Mouse (Mus musculus) heart, adult 9 months (tissue): Measurements from ENCODE around the gene Large2.

ENCODE experiments used
- DNase-seq, 2 experiments: peaks; one replicate each; pipeline ENCODE4 v3.0.0; 2022; ENCODE audit warnings: low spot score in 2 of 2

The Large2 gene

DNA sequence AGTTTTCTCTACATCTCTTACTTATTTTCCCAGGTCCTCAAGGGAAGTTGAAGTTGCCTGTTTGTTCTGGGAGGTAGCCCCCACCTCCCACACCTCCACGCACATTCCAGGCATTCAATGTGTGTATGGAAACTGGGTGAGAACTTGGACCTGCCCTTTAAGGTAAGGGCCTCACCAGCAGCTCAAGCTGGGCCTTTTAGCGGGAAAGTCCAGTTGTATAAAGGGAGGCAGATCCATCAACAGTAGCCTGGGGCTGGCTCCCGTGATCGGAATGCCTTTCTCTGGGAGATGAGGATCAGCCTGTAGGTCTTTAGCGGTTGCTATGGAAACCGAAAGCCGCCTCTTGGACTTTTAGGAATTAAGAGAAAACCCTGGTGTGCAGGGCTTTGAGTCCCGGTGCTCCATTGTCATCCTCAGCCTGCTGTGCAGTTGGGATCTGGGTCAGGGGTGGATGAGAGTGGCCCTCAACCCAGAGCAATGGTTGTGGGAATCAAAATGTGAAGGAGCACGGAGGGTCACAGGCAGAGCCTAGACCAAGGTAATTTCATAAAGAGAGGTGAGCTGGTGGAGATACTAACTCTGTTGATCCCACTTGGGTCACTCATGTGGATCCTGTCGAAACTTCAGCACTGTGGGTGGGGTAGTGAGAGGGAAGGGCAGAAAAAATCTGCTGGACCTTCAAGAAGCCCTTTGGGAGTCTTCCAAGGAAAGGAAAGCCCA lies 2.5 kb downstream of the Large2 start:
- no peak for DNase-seq

- no peak for DNase-seq
Observed at GRCm38 (mm10) chr2:92370821-92371805, 3.6 kb downstream of the Large2 start.

DNA sequence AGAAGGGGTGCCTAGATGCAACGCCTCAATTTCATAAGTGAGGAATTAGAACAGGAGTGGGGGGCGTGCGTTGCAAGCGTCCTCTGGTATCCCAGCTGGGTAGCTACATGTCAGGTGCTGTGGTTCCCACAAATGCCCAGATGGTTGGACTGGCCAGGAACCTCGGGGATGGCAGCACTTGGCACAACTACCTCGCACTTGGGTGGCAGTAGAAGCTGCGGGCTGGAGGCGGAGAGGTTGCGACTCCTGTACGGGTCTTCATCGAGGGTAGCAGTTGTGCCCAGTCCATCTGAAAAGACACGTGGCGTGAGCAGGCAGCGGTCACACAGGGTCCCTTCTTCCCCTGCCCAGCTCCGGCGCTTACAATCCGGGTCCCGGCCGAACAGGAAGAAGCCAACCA lies 4.3 kb downstream of the Large2 start:
- no peak for DNase-seq

- DNase-seq, result no peak
Observed at GRCm38 (mm10) chr2:92367383-92368029, 7.2 kb downstream of the Large2 start.

DNA sequence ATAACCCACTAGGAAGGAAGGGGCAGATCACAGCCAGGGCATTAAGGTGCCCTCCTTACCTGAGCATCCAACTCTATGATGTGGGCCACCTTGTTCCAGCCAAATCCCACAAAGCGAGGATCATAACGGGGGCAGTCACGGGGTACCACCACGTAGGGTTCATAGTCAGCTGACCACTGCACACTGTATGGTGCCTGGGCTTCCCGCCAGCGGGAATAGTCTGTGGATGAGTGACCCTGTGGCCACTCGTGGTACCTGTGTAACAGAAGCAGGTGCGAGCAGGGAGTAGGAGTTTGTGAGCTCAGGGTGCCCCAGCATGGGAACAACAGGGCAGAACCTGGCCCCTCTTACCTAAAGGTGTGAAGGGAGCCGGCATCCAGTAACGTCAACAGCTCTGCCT lies 9.1 kb downstream of the Large2 start:
- no peak for DNase-seq

GRCm38 (mm10) chr2:92364086-92364485 lies 10.6 kb downstream of the Large2 start:
- no peak for DNase-seq

- no peak for DNase-seq
Observed at GRCm38 (mm10) chr2:92362571-92363228, 12.0 kb downstream of the Large2 start.

DNA sequence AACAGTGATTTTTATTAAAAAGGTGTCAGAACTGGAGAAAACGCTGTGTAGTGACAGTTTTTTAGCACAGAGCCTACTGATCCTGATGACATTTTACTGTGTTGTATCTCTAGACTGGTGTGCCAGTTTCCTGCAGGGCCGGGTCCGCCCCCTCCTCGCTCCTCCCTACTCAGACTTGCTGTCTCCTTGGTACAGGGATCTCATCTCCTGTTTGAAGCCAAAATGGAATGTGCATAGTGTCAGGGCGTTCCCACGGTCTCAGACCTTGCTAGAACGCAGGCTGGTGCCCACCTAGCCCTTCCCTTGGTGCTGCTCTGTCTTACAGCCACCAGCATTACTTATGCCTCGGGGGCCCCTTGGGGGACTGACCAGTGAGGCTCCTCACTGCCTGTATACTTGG lies 12.9 kb downstream of the Large2 start:
- no peak for DNase-seq

GRCm38 (mm10) chr2:92360893-92361292 lies 13.8 kb downstream of the Large2 start:
- DNase-seq, result no peak

DNA sequence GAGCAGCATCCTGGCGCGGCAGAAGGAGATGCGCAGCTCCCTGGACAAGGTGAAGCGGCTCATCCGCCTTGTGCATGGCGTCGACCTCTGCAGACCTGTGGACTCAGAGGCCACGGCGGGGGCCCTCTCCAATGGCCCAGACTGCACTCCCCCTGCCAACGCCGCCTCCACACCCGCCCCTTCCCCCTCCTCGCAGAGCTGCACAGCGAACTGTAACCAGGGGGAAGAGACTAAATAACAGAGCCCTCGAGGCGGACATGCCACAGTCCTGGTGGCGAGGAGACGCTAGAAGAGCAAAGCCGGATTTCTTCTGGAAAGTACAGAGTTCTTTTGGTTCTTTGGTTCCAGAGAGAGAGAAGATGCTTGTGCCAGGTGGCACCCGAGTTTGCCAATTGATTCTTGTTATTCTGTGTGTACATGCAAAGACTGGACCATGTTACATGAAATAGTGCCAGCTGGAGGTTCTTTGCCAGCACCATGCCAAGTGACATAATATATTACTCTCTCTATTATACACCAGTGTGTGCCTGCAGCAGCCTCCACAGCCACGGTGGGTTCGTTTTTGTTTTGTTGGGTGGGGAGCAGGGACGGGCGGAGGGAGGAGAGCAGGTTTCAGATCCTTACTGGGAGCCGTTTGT lies 14.4 kb downstream of the Large2 start:
- no peak for DNase-seq

GRCm38 (mm10) chr2:92359301-92359700 lies 15.4 kb downstream of the Large2 start:
- DNase-seq, result no peak

- peak; percentile 15 to 61 for DNase-seq
Observed at GRCm38 (mm10) chr2:92354224-92354623, 20.4 kb downstream of the Large2 start.

- no peak for DNase-seq
Observed at GRCm38 (mm10) chr2:92353402-92353801, 21.3 kb downstream of the Large2 start.

DNA sequence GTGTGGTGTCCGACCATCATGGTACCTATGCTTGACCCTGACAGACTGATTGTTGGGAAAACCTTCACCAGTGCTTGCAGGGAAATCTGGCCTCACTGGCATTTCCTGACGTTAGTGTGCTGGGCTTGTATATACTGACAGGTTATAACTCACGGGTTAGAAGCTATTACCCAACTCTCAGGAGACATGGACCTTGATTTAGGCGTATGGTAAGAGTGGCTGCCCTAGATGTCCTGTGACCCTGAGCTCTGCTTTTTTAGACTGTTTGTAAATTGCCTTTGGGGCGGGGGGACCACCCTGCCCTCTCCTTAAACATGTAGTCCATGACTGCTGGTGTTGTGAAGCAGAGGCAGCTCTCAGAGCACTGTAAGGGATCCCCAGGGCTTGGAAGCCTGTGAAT lies 24.0 kb downstream of the Large2 start:
- DNase-seq, result no peak

DNA sequence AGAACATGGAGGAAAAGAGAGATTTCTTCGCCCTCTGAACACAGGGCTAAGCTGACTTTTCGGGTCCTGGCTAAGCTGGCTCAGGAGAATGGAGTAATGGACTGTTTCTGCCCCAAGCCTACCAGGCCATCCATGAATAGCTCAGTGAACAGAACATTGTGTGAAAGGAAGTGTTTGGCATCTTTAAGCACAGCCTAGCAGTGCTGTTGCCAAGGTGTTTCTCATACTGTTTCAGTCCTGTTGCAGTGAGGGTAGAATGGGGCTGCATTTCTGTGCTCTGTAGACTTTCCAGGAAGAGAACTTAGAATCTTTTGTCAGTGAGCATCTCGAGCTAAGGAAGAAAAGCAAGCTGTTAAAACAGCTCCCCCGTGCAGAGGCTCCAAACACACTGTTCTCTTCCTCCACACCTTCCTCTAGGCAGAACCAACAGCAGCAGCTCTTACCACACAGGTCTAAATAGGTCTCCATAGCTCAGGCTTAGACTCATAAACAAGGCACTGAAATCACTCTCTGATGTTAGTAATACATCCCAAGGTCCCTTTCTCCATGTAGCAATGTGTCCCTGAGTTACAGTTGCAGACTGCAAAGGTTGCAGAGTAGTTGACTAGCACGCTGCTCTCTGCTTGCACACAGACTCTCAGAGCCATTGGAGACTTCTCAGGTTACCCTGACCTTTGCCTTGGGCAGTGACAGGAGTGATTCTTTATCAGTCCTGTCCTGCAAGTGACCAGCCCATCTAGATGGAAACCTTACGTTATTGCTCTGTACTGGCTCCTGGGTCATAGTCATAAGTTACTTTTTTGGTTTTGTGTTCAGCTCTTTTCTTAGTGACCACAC lies 24.9 kb downstream of the Large2 start:
- no peak for DNase-seq

DNA sequence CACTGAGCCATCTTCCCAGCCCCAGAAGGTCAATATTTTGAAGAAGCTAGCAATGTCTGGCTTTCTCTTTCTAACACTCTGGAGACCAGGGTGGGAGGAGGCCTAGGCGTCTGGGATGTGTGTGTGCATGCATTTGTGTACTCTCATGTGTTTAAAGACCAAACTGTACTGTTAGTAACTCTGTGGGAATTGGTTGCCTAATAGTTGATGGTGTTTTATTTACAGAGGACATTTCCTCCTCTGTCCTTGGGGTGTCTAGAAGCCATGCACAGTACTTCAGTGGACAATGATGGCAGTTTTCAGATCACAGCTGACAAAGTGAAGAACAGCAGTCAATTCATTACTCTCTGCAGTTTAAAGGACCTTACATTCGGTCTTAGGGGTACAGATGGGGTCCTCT lies 27.5 kb downstream of the Large2 start:
- DNase-seq, result no peak

DNA sequence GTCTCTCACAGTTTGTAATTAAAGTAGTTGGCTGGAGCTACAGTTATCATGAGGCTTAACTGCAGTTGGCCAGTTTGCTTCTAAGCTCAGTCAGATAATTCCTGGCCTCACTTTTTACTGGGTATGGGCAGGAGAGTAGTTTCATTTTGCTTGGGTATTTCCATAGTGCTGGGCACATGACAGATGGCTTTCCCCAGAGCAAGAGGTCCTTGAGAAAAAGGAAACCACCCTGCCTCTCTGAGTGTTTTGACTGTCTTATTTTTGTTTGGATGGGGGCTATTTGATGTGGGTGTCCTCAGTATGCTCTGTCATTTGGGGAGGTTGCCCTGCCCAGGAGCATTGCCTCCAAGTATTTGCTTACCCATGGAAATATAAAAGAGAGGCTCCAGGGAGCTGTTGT lies 32.3 kb downstream of the Large2 start:
- no peak for DNase-seq

DNA sequence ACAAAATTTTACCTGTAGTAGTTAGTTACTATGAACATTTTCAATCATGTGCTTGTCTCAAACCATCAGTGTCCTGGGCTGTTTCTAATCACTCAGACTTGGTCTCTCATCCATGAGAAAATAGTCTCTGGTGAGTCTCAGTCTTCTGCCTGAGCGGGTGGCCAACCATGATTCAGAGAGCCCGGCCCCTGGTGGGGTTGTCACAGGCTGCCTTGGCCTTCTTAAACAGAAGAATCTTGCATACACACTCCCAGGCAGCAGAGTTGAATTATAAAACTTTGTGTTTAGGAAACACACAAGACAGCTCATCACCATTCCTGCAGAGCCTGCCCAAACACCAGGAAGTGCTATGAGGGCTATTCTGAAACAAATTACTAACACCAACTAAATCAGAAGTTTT lies 42.8 kb downstream of the Large2 start:
- DNase-seq, result no peak

GRCm38 (mm10) chr2:92331410-92331809 lies 43.3 kb downstream of the Large2 start:
- DNase-seq, result no peak

DNA sequence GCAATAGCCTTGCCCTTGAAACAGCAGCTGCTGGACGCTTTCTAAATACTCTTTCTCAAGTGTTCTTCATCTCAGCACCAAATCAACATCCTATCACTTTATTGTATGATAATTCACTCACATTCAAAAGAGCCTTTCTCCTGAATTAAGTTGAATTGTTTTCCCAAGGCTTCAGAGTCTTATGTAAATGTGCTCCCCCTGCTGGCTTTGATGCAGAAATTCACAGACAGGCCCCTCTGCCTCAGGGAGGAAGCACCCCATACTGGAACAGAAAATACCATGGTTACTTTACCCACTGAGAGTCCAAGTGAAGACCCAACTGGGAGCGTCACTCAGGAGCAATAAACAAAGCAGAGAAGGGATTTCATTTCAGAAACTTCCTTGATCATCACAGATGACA lies 43.8 kb downstream of the Large2 start:
- no peak for DNase-seq

- DNase-seq, result no peak
Observed at GRCm38 (mm10) chr2:92328206-92328605, 46.5 kb downstream of the Large2 start.
